Mouse (Mus musculus): Measurements from ENCODE around the gene Dnah6. TPM values are rescaled to one million over a fixed set of nuclear protein-coding genes. Genes with fewer than 3 reads are reported as not detected.

Gene Dnah6
- total RNA-seq, 2 experiments from 2014 or later, result 0.10 to 0.12 TPM

GRCm38 (mm10) chr6:73045944-73046343 is 175.5 kb downstream of the Dnah6 start:
- DNase-seq (ENCODE audit: low spot score in 2 of 2), result no peak

- no peak for DNase-seq (ENCODE audit: low spot score in 2 of 2)
Observed at GRCm38 (mm10) chr6:73042278-73042677, 179.2 kb downstream of the Dnah6 start.

GRCm38 (mm10) chr6:73038291-73038690 is 183.2 kb downstream of the Dnah6 start:
- DNase-seq (ENCODE audit: low spot score in 2 of 2), result no peak

- DNase-seq (ENCODE audit: low spot score in 2 of 2), result no peak
Observed at GRCm38 (mm10) chr6:73028853-73029252, 192.6 kb downstream of the Dnah6 start.

GRCm38 (mm10) chr6:73027881-73028280 is 193.6 kb downstream of the Dnah6 start:
- DNase-seq (ENCODE audit: low spot score in 2 of 2), result no peak

GRCm38 (mm10) chr6:73026898-73027297 is 194.6 kb downstream of the Dnah6 start:
- no peak for DNase-seq (ENCODE audit: low spot score in 2 of 2)

GRCm38 (mm10) chr6:73020061-73020460 is 201.4 kb downstream of the Dnah6 start:
- no peak for DNase-seq (ENCODE audit: low spot score in 2 of 2)

- DNase-seq (ENCODE audit: low spot score in 2 of 2), result no peak
Observed at GRCm38 (mm10) chr6:73018725-73019280, 202.6 kb downstream of the Dnah6 start.

GRCm38 (mm10) chr6:73014317-73015160 is 206.9 kb downstream of the Dnah6 start:
- DNase-seq (ENCODE audit: low spot score in 2 of 2), result peak in 1 of 2 experiments; percentile 44

- DNase-seq (ENCODE audit: low spot score in 2 of 2), result no peak
Observed at GRCm38 (mm10) chr6:73012931-73013330, 208.5 kb downstream of the Dnah6 start.

GRCm38 (mm10) chr6:73011827-73012226 is 209.6 kb downstream of the Dnah6 start:
- peak in 1 of 2 experiments; percentile 54 for DNase-seq (ENCODE audit: low spot score in 2 of 2)

GRCm38 (mm10) chr6:73010073-73010472 is 211.4 kb downstream of the Dnah6 start:
- peak; percentile 64 to 76 for DNase-seq (ENCODE audit: low spot score in 2 of 2)

- DNase-seq (ENCODE audit: low spot score in 2 of 2), result no peak
Observed at GRCm38 (mm10) chr6:73003601-73004000, 217.8 kb downstream of the Dnah6 start.

GRCm38 (mm10) chr6:73002391-73002790 is 219.1 kb downstream of the Dnah6 start:
- DNase-seq (ENCODE audit: low spot score in 2 of 2), result no peak

GRCm38 (mm10) chr6:72998809-72999208 is 222.6 kb downstream of the Dnah6 start:
- DNase-seq (ENCODE audit: low spot score in 2 of 2), result no peak

GRCm38 (mm10) chr6:72993688-72994082 is 227.8 kb downstream of the Dnah6 start:
- DNase-seq (ENCODE audit: low spot score in 2 of 2), result no peak

- no peak for DNase-seq (ENCODE audit: low spot score in 2 of 2)
Observed at GRCm38 (mm10) chr6:72993054-72993687, 228.3 kb downstream of the Dnah6 start.

GRCm38 (mm10) chr6:72990206-72990605 is 231.2 kb downstream of the Dnah6 start:
- no peak for DNase-seq (ENCODE audit: low spot score in 2 of 2)

- DNase-seq (ENCODE audit: low spot score in 2 of 2), result peak in 1 of 2 experiments; percentile 55
Observed at GRCm38 (mm10) chr6:72989028-72989736, 232.3 kb downstream of the Dnah6 start.

GRCm38 (mm10) chr6:72982506-72982905 is 238.9 kb downstream of the Dnah6 start:
- no peak for DNase-seq (ENCODE audit: low spot score in 2 of 2)

- no peak for DNase-seq (ENCODE audit: low spot score in 2 of 2)
Observed at GRCm38 (mm10) chr6:72981851-72982250, 239.6 kb downstream of the Dnah6 start.
